Mouse (Mus musculus) neural tube, embryonic 14.5 days (tissue): ENCODE data around the gene Chmp2b. TPM values are rescaled to one million over a fixed set of nuclear protein-coding genes. Genes with fewer than 3 reads are reported as not detected.

Source experiments
- ATAC-seq: fragments of 200-750 bp; cut with Nextera tagmentation; 2 replicates; pipeline ENCODE4 v1.8.0; 2017; ENCODE audit warnings: low read depth, mild to moderate bottlenecking, moderate TSS enrichment, moderate library complexity
- H3K27ac ChIP-seq: fragments of 300-500 bp; sonication (generic); 2 replicates; pipeline ENCODE4 v1.5.1; 2014; ENCODE audit warnings: low read depth, mild to moderate bottlenecking, control low read depth, low read length, moderate library complexity, mixed read lengths
- H3K27me3 ChIP-seq: fragments of 300-500 bp; sonication (generic); 2 replicates; pipeline ENCODE4 v1.6.1; 2014; ENCODE audit warnings: low read length; ENCODE audit not compliant: control insufficient read depth, insufficient read depth
- H3K36me3 ChIP-seq: fragments of 300-500 bp; sonication (generic); 2 replicates; pipeline ENCODE4 v1.6.1; 2014; ENCODE audit warnings: low read length, mixed read lengths; ENCODE audit not compliant: control insufficient read depth, insufficient read depth
- H3K4me1 ChIP-seq: fragments of 300-500 bp; sonication (generic); 2 replicates; pipeline ENCODE4 v1.6.1; 2014; ENCODE audit warnings: low read length; ENCODE audit not compliant: control insufficient read depth, insufficient read depth
- H3K4me2 ChIP-seq: fragments of 300-500 bp; sonication (generic); 2 replicates; pipeline ENCODE4 v1.6.1; 2014; ENCODE audit warnings: mild to moderate bottlenecking, low read depth, low read length, control low read depth
- H3K4me3 ChIP-seq: fragments of 300-500 bp; sonication (generic); 2 replicates; pipeline ENCODE4 v1.5.1; 2014; ENCODE audit warnings: low read depth, low read length, control low read depth, mixed read lengths
- H3K9ac ChIP-seq: fragments of 300-500 bp; sonication (generic); replicated peaks from 2 replicates; pipeline ENCODE4 v1.6.1; 2014; ENCODE audit warnings: low read depth, mild to moderate bottlenecking, control low read depth, low read length, mixed read lengths
- H3K9me3 ChIP-seq: fragments of 300-500 bp; sonication (generic); 2 replicates; pipeline ENCODE4 v1.6.1; 2016; ENCODE audit warnings: low read length; ENCODE audit not compliant: control insufficient read depth
- WGBS: fragments of 180-500 bp; shearing (Covaris S2); extraction: QIAGEN DNeasy Blood & Tissue Kit; methylation state at CpG from one replicate; pipeline ENCODE4 v1.1.7; 2014; 5-methylcytosine and 5-hydroxymethylcytosine counted together
- polyA plus RNA-seq: library from polyadenylated mRNA; unstranded; fragments of >200 nt; fragmentation: Nextera tagmentation; extraction: Ambion mirVana; gene quantifications from 2 replicates; pipeline ENCODE4 v1.2.1, GENCODE M21; 2014

Chmp2b gene
- polyA plus RNA-seq, 1 experiment from 2014 or later = 181 TPM

DNA sequence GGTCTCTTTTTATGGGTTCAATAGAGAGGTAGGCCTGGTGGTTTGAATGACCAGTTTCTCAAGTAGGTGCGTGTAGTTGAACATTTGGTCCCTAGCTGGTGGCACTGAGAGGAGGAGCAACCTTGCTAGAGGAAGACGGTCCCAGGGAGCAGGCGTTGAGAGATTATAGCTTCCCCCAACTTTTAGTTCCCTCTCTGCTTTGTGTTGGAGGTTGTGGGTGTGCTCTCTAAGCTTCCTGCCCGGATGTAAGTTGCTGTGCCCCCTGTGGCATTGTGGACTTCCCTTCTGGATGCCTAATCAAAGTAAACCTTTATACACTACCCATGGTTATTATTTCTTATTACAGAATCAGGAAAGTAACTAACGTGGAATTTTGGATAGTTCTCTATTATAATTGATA lies 66.5 kb downstream of the Chmp2b start:
- no peak overlapping the region for H3K9ac ChIP-seq
- H3K27ac ChIP-seq = no peak overlapping the region
- ATAC-seq = no peak
- no peak overlapping the region for H3K4me2 ChIP-seq
- 80% methylated on average over 5 of the region's 5 CpGs for WGBS
- H3K4me3 ChIP-seq = no peak overlapping the region
- no peaks in the 10 kb centered on the region for H3K4me1 ChIP-seq
- H3K27me3 ChIP-seq = no peaks in the 10 kb centered on the region
- H3K9me3 ChIP-seq = no peaks in the 10 kb centered on the region
- no peaks in the 10 kb centered on the region for H3K36me3 ChIP-seq

Other genes starting within 250 kb of the Chmp2b start
- 0.11 TPM in 1 of 2 replicates, not detected in the other for gene Pou1f1, start 42.2 kb downstream of the Chmp2b start, polyA plus RNA-seq